ENCODE assay signal across 12 mouse cellular contexts in genomic region chr7:118402576-118403022, GRCm38 (mm10). TPM values are rescaled to one million over a fixed set of nuclear protein-coding genes. Genes with fewer than 3 reads are reported as not detected.
DNase-seq lines count a peak whose midpoint lies in the region; ATAC-seq lines count a peak whose summit lies in the region.
"Had no signal": no experiment of that assay in that cellular context is flagged by ENCODE, and none has a peak within 500 bp of the region (broad histone marks: within the 10 kb centered on the region; RNA-seq: fewer than 3 reads in every experiment).

No protein-coding gene starts in this region.

- H3K4me2 ChIP-seq in embryonic facial prominence, embryonic 12.5 days (replicated peaks), result no peak overlapping the region

- H3K27ac ChIP-seq in embryonic facial prominence, embryonic 12.5 days, result 0 out of 2 replicates have a peak overlapping the region, but pooled peaks have one; percentile 51
- H3K27ac ChIP-seq: liver, embryonic 14.5 days had no signal

- peaks cover 16% of the 10 kb centered on the region for H3K4me1 ChIP-seq in embryonic facial prominence, embryonic 12.5 days

- H3K9ac ChIP-seq in embryonic facial prominence, embryonic 12.5 days, result no peak overlapping the region
- H3K9ac ChIP-seq: liver, embryonic 14.5 days had no signal

- no peaks in the 10 kb centered on the region for H3K9me3 ChIP-seq in embryonic facial prominence, embryonic 12.5 days

- H3K4me3 ChIP-seq in embryonic facial prominence, embryonic 12.5 days, result no peak overlapping the region
- H3K4me3 ChIP-seq: myocyte had no signal

- 39% methylated on average over 3 of the region's 3 CpGs for WGBS in embryonic facial prominence, embryonic 12.5 days

- peak; percentile 6 for DNase-seq in adrenal gland, adult 2 months
- no peak for DNase-seq in adrenal gland, adult 18-20 months (ENCODE audit: low spot score in 2 of 2)
- peak; percentile 94 for DNase-seq in MN1 (ENCODE audit: low spot score)
- peak; percentile 47 for DNase-seq in layer of hippocampus, postnatal 10 days (ENCODE audit: low spot score in 2 of 2)
- DNase-seq in urinary bladder, postnatal 36 days (ENCODE audit: low spot score in 2 of 2), result no peak
- no peak for DNase-seq in spleen, adult 18-20 months
- DNase-seq in lung, postnatal 10 days, result no peak
- DNase-seq: gastrocnemius, postnatal 36 days had no signal

- H3K36me3 ChIP-seq in embryonic facial prominence, embryonic 12.5 days, result no peaks in the 10 kb centered on the region

- no peaks in the 10 kb centered on the region for H3K27me3 ChIP-seq in embryonic facial prominence, embryonic 12.5 days
- H3K27me3 ChIP-seq: Patski had no signal

- peak; percentile 49; the same call in 1 of the 2 replicates for ATAC-seq in embryonic facial prominence, embryonic 12.5 days (ENCODE audit: insufficient number of reproducible peaks, insufficient read depth, low FRiP score, low TSS enrichment)
- ATAC-seq: Patski had no signal

RNA-seq across cellular contexts. Expression of gene Syt17, which starts 45.4 kb away (rescaled TPM):
- 10 to 100 TPM in 1 of 2 experiments, 1 to 10 TPM in 1; 6.0 to 11.4 TPM for total RNA-seq in adrenal gland, adult 2 months (2021)
- 3.9 and 6.2 TPM in 2 replicates for polyA plus RNA-seq in adrenal gland, adult 2 months (2012; rRNA removed)
- 1 to 10 TPM; 5.3 to 7.2 TPM for total RNA-seq in adrenal gland, adult 18-20 months (2021)
- 2.5 and 2.8 TPM in 2 replicates for polyA plus RNA-seq in embryonic facial prominence, embryonic 12.5 days (2016; fragmentation: Nextera tagmentation; extraction: Ambion mirVana)
- total RNA-seq in layer of hippocampus, postnatal 10 days (2021), result 10 to 100 TPM; 45.9 to 49.3 TPM

Comparison
In these comparisons a context has a peak if more than half of its experiments do, and no peak if none do; other contexts are left out.
1. DNase-seq: peak in adrenal gland, adult 2 months (single experiment), MN1 (single experiment) and layer of hippocampus, postnatal 10 days (2 of 2); none in adrenal gland, adult 18-20 months (0 of 2), urinary bladder, postnatal 36 days (0 of 2), spleen, adult 18-20 months (0 of 2) and lung, postnatal 10 days (single experiment).